Mouse (Mus musculus) spleen, adult 2 months (tissue): ENCODE data around the gene Slit3. TPM values are rescaled to one million over a fixed set of nuclear protein-coding genes. Genes with fewer than 3 reads are reported as not detected.

Experiments
- DNase-seq, 2 experiments: peaks; one replicate each; pipeline versions ENCODE4 v3.0.0 to v3.0.0-alpha.2; 2012 to 2021; ENCODE audit warnings: low spot score in 2 of 2, low read depth in 1 of 2
- H3K27ac ChIP-seq: fragments of 200-500 bp; 2 replicates; pipeline ENCODE4 v1.5.1; 2012; ENCODE audit warnings: low read length, inconsistent platforms; ENCODE audit not compliant: insufficient read depth
- H3K27me3 ChIP-seq: fragments of 200-500 bp; 2 replicates; pipeline ENCODE4 v1.6.1; 2012; ENCODE audit warnings: mild to moderate bottlenecking, moderate library complexity, low read length, inconsistent platforms; ENCODE audit not compliant: control insufficient read depth, insufficient read depth
- H3K36me3 ChIP-seq: fragments of 200-500 bp; 2 replicates; pipeline ENCODE4 v1.6.1; 2012; ENCODE audit warnings: mild to moderate bottlenecking, low read length, inconsistent platforms; ENCODE audit not compliant: control insufficient read depth, insufficient read depth
- H3K4me1 ChIP-seq: fragments of 200-500 bp; 2 replicates; pipeline ENCODE4 v1.6.1; 2011; ENCODE audit warnings: inconsistent platforms; ENCODE audit not compliant: control insufficient read depth, insufficient read depth, insufficient read length
- H3K4me3 ChIP-seq: fragments of 200-500 bp; 2 replicates; pipeline ENCODE4 v1.5.1; 2011; ENCODE audit warnings: mild to moderate bottlenecking, inconsistent platforms; ENCODE audit not compliant: insufficient read depth, insufficient read length; ENCODE audit errors: extremely low read depth
- CTCF ChIP-seq: fragments of 200-500 bp; IDR thresholded peaks from 2 replicates; pipeline ENCODE4 v1.5.1; 2011; ENCODE audit warnings: mild to moderate bottlenecking, inconsistent platforms; ENCODE audit not compliant: insufficient read depth, insufficient read length, insufficient replicate concordance; ENCODE audit errors: extremely low read depth
- POLR2A ChIP-seq: fragments of 200-500 bp; IDR thresholded peaks from 2 replicates; pipeline ENCODE4 v1.6.1; 2011; ENCODE audit warnings: low read depth, low read length, inconsistent platforms
- WGBS: fragments of 180-500 bp; shearing (Covaris S2); methylation state at CpG from one replicate; pipeline ENCODE4 v1.1.7; 2018; 5-methylcytosine and 5-hydroxymethylcytosine counted together
- polyA plus RNA-seq: library from polyadenylated mRNA; depleted of rRNA; stranded (reverse); fragments of >200 nt; gene quantifications from 2 replicates; pipeline ENCODE4 v1.2.3, GENCODE M21; 2012

The Slit3 gene
- polyA plus RNA-seq, 1 experiment = 6.6 TPM

GRCm38 (mm10) chr11:35142698-35143360, 21.8 kb downstream of the Slit3 start:
- Histone ChIP-seq H3K27me3 (no peaks in the 10 kb centered on the region), H3K4me1 (no peaks in the 10 kb centered on the region), H3K36me3 (no peaks in the 10 kb centered on the region), H3K27ac (no peak overlapping the region), H3K4me3 (no peak overlapping the region)
- 71% methylated on average over 7 of the region's 7 CpGs for WGBS
- no peak for DNase-seq
- TF ChIP-seq CTCF (no peak), POLR2A (no peak)

GRCm38 (mm10) chr11:35147818-35148445, 26.9 kb downstream of the Slit3 start:
- DNase-seq = no peak
- TF ChIP-seq POLR2A (no peak), CTCF (no peak)
- Histone ChIP-seq H3K27me3 (no peaks in the 10 kb centered on the region), H3K36me3 (no peaks in the 10 kb centered on the region), H3K4me3 (no peak overlapping the region), H3K4me1 (no peaks in the 10 kb centered on the region), H3K27ac (no peak overlapping the region)
- 90% methylated on average over 11 of the region's 11 CpGs for WGBS

- Histone ChIP-seq H3K36me3 (no peaks in the 10 kb centered on the region), H3K4me1 (no peaks in the 10 kb centered on the region), H3K4me3 (no peak overlapping the region), H3K27ac (no peak overlapping the region), H3K27me3 (no peaks in the 10 kb centered on the region)
- 69% methylated on average over 13 of the region's 13 CpGs for WGBS
- no peak for TF ChIP-seq POLR2A
- no peak for TF ChIP-seq CTCF
- DNase-seq = no peak
Observed at GRCm38 (mm10) chr11:35151539-35151951, 30.5 kb downstream of the Slit3 start.

- no peaks in the 10 kb centered on the region for H3K4me1 ChIP-seq
- DNase-seq = no peak
- no peak overlapping the region for H3K27ac ChIP-seq
- WGBS = 55% methylated on average over 2 of the region's 2 CpGs
- TF ChIP-seq POLR2A (no peak), CTCF (no peak)
- no peaks in the 10 kb centered on the region for H3K36me3 ChIP-seq
- H3K27me3 ChIP-seq = no peaks in the 10 kb centered on the region
- no peak overlapping the region for H3K4me3 ChIP-seq
Observed at GRCm38 (mm10) chr11:35152875-35153274, 31.9 kb downstream of the Slit3 start.

GRCm38 (mm10) chr11:35154449-35154848, 33.4 kb downstream of the Slit3 start:
- H3K4me1 ChIP-seq = no peaks in the 10 kb centered on the region
- no peaks in the 10 kb centered on the region for H3K27me3 ChIP-seq
- WGBS = 85% methylated on average over 5 of the region's 5 CpGs
- no peak for DNase-seq
- TF ChIP-seq CTCF (no peak), POLR2A (no peak)
- H3K27ac ChIP-seq = no peak overlapping the region
- H3K4me3 ChIP-seq = no peak overlapping the region
- H3K36me3 ChIP-seq = no peaks in the 10 kb centered on the region

- no peak for DNase-seq
- TF ChIP-seq CTCF (no peak), POLR2A (no peak)
- 91% methylated on average over 7 of the region's 7 CpGs for WGBS
- Histone ChIP-seq H3K27me3 (no peaks in the 10 kb centered on the region), H3K4me3 (no peak overlapping the region), H3K36me3 (no peaks in the 10 kb centered on the region), H3K27ac (no peak overlapping the region), H3K4me1 (no peaks in the 10 kb centered on the region)
Observed at GRCm38 (mm10) chr11:35155281-35155680, 34.3 kb downstream of the Slit3 start.

GRCm38 (mm10) chr11:35156676-35157075, 35.7 kb downstream of the Slit3 start:
- no peaks in the 10 kb centered on the region for H3K27me3 ChIP-seq
- H3K4me3 ChIP-seq = no peak overlapping the region
- TF ChIP-seq CTCF (no peak), POLR2A (no peak)
- 88% methylated on average over 5 of the region's 5 CpGs for WGBS
- H3K27ac ChIP-seq = no peak overlapping the region
- H3K36me3 ChIP-seq = no peaks in the 10 kb centered on the region
- H3K4me1 ChIP-seq = no peaks in the 10 kb centered on the region
- no peak for DNase-seq
